Mouse (Mus musculus): ENCODE measurements around the gene Elp4. TPM values are rescaled to one million over a fixed set of nuclear protein-coding genes. Genes with fewer than 3 reads are reported as not detected.

Elp4 gene
- polyA plus RNA-seq, 1 experiment from 2014 or later = 40.4 TPM

DNA sequence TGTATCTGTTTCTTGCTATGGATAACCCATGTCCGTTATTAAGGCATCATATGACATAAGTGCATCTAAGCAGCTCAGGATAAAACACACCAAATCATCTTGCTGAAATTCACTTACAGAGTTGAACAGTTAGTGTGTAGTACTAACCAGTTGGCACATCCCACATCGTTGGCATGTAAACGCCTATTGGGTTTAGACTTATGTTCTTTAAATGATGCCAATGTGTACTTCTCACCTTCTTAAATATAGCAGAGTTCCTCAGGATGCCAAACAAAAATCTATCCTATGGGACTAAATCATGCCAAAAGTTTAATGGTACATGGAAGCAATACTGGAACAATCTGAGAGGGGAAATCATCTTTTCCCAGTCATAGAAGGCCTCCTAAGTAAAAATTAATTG, 173.7 kb downstream of the Elp4 start:
- Histone ChIP-seq H3K4me3 (ENCODE audit: low read depth, low read length) (no peak overlapping the region), H3K9me3 (ENCODE audit: control insufficient read depth, low read depth, low read length) (no peaks in the 10 kb centered on the region), H3K4me1 (ENCODE audit: control insufficient read depth, insufficient read depth, low read length) (no peaks in the 10 kb centered on the region), H3K27me3 (ENCODE audit: control insufficient read depth, insufficient read depth, low read length) (no peaks in the 10 kb centered on the region), H3K9ac (replicated peaks; ENCODE audit: low read depth, low read length) (no peak overlapping the region), H3K27ac (ENCODE audit: low read length) (no peak overlapping the region), H3K36me3 (ENCODE audit: control insufficient read depth, insufficient read depth, low read length) (no peaks in the 10 kb centered on the region), H3K4me2 (replicated peaks; ENCODE audit: low read depth, low read length) (no peak overlapping the region)
- WGBS = 90% methylated on average over 3 of the region's 3 CpGs
- no peak for ATAC-seq (ENCODE audit: insufficient number of reproducible peaks, insufficient read depth, low FRiP score, low read depth)

DNA sequence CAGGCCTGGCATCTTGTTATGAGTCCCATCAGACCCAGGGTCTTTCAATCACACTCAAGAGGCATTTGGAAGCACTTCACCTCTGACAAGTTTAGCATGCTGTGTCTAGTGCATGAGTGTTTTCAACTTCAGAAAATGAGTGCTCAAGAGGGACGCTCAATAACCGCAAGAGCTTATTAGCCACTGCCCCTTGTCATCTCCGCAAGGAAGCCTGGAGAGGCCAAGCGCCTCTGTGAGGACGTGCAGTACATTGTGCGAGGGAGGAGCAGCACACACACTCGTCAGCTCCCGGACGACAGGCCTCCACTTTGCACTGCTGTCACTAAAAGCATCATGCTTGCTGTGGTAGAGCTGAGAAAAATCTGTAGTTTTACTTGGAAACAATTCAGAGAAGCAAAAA, 177.7 kb downstream of the Elp4 start:
- Histone ChIP-seq H3K27me3 (ENCODE audit: control insufficient read depth, insufficient read depth, low read length) (no peaks in the 10 kb centered on the region), H3K36me3 (ENCODE audit: control insufficient read depth, insufficient read depth, low read length) (no peaks in the 10 kb centered on the region), H3K4me3 (ENCODE audit: low read depth, low read length) (no peak overlapping the region), H3K9me3 (ENCODE audit: control insufficient read depth, low read depth, low read length) (no peaks in the 10 kb centered on the region), H3K27ac (ENCODE audit: low read length) (no peak overlapping the region), H3K9ac (replicated peaks; ENCODE audit: low read depth, low read length) (no peak overlapping the region), H3K4me2 (replicated peaks; ENCODE audit: low read depth, low read length) (no peak overlapping the region), H3K4me1 (ENCODE audit: control insufficient read depth, insufficient read depth, low read length) (no peaks in the 10 kb centered on the region)
- ATAC-seq (ENCODE audit: insufficient number of reproducible peaks, insufficient read depth, low FRiP score, low read depth) = no peak
- WGBS = 72% methylated on average over 9 of the region's 9 CpGs

DNA sequence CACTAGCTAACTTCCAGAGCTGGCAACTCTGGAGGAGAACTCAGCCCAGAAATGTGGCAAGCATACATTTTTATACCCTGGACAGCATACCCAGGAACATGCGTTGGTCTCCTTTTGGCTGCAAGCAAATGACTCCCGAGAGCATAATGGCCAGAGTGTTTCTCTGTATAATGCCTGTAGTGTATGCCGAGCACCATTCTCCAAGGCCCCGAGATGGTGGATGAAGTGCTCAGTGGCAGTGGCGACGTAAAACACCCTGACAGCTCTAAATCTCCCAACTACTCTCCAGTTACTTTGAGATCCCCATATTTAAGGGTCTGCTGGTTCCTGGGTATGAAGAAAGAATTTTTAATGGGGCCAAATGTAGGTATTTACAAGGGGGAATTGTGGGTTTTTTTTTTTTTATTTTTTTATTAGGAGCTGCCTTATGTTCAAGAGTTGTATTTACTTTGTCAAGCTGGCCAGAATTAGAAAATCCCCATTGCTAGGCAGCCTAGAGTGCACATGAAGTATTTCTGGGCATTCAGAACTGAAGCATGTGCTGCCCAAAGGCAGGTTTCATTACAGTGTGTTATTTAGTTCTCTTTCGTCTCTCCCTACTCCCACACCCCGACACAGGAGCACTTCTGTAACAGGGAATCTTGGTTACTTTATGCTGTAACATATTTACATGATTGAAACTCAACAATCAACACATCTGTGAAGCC, 188.8 kb downstream of the Elp4 start:
- ATAC-seq (ENCODE audit: insufficient number of reproducible peaks, insufficient read depth, low FRiP score, low read depth) = no peak
- H3K27ac ChIP-seq (ENCODE audit: low read length) = no peak overlapping the region
- WGBS = 77% methylated on average over 8 of the region's 8 CpGs

DNA sequence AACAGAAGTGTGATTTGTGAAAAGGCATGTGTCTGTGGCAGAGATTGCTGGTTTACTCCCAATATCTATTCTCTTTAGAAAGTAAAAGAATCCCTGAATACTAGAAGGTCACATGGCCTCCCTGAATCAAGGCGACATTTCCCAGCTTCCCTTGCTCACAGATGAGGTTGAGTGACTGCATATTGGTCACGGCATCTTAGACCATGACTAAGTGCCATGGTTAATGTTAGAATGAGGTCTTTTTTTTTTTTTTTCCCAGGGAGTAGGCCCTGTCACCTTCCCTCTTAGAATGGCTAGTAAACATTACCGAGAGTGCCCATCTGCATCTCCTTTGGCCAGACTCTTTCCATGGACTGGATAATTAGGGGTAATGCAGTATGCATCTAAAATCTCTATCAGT, 193.9 kb downstream of the Elp4 start:
- no peaks in the 10 kb centered on the region for H3K9me3 ChIP-seq (ENCODE audit: control insufficient read depth, low read depth, low read length)
- no peaks in the 10 kb centered on the region for H3K4me1 ChIP-seq (ENCODE audit: control insufficient read depth, insufficient read depth, low read length)
- H3K27me3 ChIP-seq (ENCODE audit: control insufficient read depth, insufficient read depth, low read length) = no peaks in the 10 kb centered on the region
- no peak overlapping the region for H3K4me2 ChIP-seq (replicated peaks; ENCODE audit: low read depth, low read length)
- no peak overlapping the region for H3K9ac ChIP-seq (replicated peaks; ENCODE audit: low read depth, low read length)
- ATAC-seq (ENCODE audit: insufficient number of reproducible peaks, insufficient read depth, low FRiP score, low read depth) = no peak
- WGBS = 93% methylated on average over 3 of the region's 3 CpGs
- H3K36me3 ChIP-seq (ENCODE audit: control insufficient read depth, insufficient read depth, low read length) = no peaks in the 10 kb centered on the region
- H3K27ac ChIP-seq (ENCODE audit: low read length) = no peak overlapping the region
- no peak overlapping the region for H3K4me3 ChIP-seq (ENCODE audit: low read depth, low read length)

More for the DNA sequence above, 188.8 kb downstream of the Elp4 start:
- Histone ChIP-seq H3K36me3 (ENCODE audit: control insufficient read depth, insufficient read depth, low read length) (no peaks in the 10 kb centered on the region), H3K9ac (replicated peaks; ENCODE audit: low read depth, low read length) (no peak overlapping the region), H3K9me3 (ENCODE audit: control insufficient read depth, low read depth, low read length) (no peaks in the 10 kb centered on the region), H3K4me1 (ENCODE audit: control insufficient read depth, insufficient read depth, low read length) (no peaks in the 10 kb centered on the region), H3K4me3 (ENCODE audit: low read depth, low read length) (no peak overlapping the region), H3K27me3 (ENCODE audit: control insufficient read depth, insufficient read depth, low read length) (no peaks in the 10 kb centered on the region), H3K4me2 (replicated peaks; ENCODE audit: low read depth, low read length) (no peak overlapping the region)

DNA sequence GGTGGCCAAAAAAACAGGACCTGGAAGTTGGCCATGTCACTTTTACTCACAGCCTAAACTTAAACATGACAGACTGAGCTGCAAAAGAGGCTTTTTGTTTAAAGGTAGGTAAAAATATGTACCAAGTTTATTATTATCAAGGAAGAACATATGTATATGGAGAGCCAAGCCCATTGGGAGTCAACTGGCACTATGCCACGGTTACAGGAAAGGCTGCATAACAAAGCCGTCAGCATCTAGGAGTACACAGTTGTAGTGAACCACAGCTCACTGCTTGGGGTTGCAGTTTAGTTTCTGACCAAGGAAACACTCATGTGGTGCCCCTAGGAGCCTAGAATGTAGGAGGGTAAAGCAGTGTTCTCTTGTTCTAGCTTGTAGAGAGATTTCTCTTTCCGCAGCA, 195.2 kb downstream of the Elp4 start:
- H3K9me3 ChIP-seq (ENCODE audit: control insufficient read depth, low read depth, low read length) = no peaks in the 10 kb centered on the region
- no peak overlapping the region for H3K4me3 ChIP-seq (ENCODE audit: low read depth, low read length)
- no peak overlapping the region for H3K9ac ChIP-seq (replicated peaks; ENCODE audit: low read depth, low read length)
- no peak overlapping the region for H3K27ac ChIP-seq (ENCODE audit: low read length)
- H3K4me1 ChIP-seq (ENCODE audit: control insufficient read depth, insufficient read depth, low read length) = no peaks in the 10 kb centered on the region
- no peak for ATAC-seq (ENCODE audit: insufficient number of reproducible peaks, insufficient read depth, low FRiP score, low read depth)
- WGBS = 91% methylated on average over 3 of the region's 3 CpGs
- H3K4me2 ChIP-seq (replicated peaks; ENCODE audit: low read depth, low read length) = no peak overlapping the region
- H3K27me3 ChIP-seq (ENCODE audit: control insufficient read depth, insufficient read depth, low read length) = no peaks in the 10 kb centered on the region
- H3K36me3 ChIP-seq (ENCODE audit: control insufficient read depth, insufficient read depth, low read length) = no peaks in the 10 kb centered on the region

DNA sequence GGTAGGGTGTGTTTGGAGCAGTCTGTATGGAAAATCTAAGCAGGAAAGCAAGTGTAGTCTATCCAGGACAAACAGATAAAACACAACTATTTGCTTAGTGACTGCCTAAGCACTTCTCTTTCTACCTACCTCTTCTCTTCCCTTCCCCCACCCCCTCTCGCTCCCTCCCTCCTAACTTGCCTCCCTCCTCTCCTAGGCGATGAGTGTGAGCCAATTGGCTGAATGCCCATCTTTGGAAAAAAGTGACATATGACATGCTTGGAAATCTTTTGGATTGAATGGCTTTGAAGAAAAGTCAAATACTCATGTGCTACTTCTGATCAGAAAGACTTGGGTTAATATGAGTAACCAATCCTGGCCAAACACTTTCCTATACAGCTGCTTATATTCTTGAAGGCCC, 199.0 kb downstream of the Elp4 start:
- no peaks in the 10 kb centered on the region for H3K9me3 ChIP-seq (ENCODE audit: control insufficient read depth, low read depth, low read length)
- H3K4me2 ChIP-seq (replicated peaks; ENCODE audit: low read depth, low read length) = no peak overlapping the region
- no peaks in the 10 kb centered on the region for H3K36me3 ChIP-seq (ENCODE audit: control insufficient read depth, insufficient read depth, low read length)
- H3K27me3 ChIP-seq (ENCODE audit: control insufficient read depth, insufficient read depth, low read length) = no peaks in the 10 kb centered on the region
- no peak overlapping the region for H3K9ac ChIP-seq (replicated peaks; ENCODE audit: low read depth, low read length)
- no peak overlapping the region for H3K4me3 ChIP-seq (ENCODE audit: low read depth, low read length)
- WGBS = 52% methylated on average over 2 of the region's 2 CpGs
- no peak for ATAC-seq (ENCODE audit: insufficient number of reproducible peaks, insufficient read depth, low FRiP score, low read depth)
- H3K27ac ChIP-seq (ENCODE audit: low read length) = no peak overlapping the region
- no peaks in the 10 kb centered on the region for H3K4me1 ChIP-seq (ENCODE audit: control insufficient read depth, insufficient read depth, low read length)

DNA sequence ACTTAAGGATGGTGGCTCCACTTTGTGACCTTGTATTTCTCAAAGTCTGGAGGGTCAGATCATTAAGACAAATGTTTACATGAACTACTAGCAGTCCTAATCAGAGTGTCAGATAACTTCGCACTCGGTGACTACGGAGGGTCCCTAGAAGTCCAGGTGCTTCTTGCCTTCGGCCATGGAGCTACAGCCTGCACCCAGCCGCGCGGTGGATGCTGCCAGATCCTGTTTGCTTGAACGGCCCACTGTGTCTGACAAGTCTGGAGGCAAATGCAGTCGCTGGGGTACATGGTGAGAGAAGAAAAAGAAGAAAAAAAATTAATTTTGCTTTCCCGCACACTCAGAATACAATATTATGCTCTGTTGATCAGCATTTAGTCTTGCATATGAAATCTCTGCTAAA, 201.8 kb downstream of the Elp4 start:
- Histone ChIP-seq H3K4me1 (ENCODE audit: control insufficient read depth, insufficient read depth, low read length) (no peaks in the 10 kb centered on the region), H3K9ac (replicated peaks; ENCODE audit: low read depth, low read length) (no peak overlapping the region), H3K27me3 (ENCODE audit: control insufficient read depth, insufficient read depth, low read length) (no peaks in the 10 kb centered on the region), H3K4me2 (replicated peaks; ENCODE audit: low read depth, low read length) (no peak overlapping the region), H3K9me3 (ENCODE audit: control insufficient read depth, low read depth, low read length) (no peaks in the 10 kb centered on the region), H3K4me3 (ENCODE audit: low read depth, low read length) (no peak overlapping the region), H3K36me3 (ENCODE audit: control insufficient read depth, insufficient read depth, low read length) (no peaks in the 10 kb centered on the region), H3K27ac (ENCODE audit: low read length) (no peak overlapping the region)
- 55% methylated on average over 10 of the region's 10 CpGs for WGBS
- no peak for ATAC-seq (ENCODE audit: insufficient number of reproducible peaks, insufficient read depth, low FRiP score, low read depth)

DNA sequence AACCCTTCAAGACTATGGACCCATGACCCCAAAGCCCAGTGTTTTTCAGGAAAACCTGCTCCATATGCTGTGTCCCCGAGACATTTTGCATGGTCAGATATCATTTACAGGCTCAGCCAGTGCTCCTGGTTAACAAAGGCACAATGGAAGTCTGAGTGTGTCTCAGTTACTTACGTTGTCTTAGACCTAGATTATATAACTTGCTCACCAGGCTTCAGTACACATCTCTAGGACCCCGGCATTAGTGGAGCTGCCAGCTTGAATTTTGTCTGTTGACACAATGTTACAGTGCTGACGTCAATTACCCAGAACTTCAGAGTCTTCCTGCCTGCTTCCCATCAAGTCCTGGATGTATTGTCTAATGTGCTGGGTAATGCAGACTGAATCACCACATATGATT, 202.6 kb downstream of the Elp4 start:
- Histone ChIP-seq H3K4me2 (replicated peaks; ENCODE audit: low read depth, low read length) (no peak overlapping the region), H3K4me3 (ENCODE audit: low read depth, low read length) (no peak overlapping the region), H3K27me3 (ENCODE audit: control insufficient read depth, insufficient read depth, low read length) (no peaks in the 10 kb centered on the region), H3K9me3 (ENCODE audit: control insufficient read depth, low read depth, low read length) (no peaks in the 10 kb centered on the region), H3K9ac (replicated peaks; ENCODE audit: low read depth, low read length) (no peak overlapping the region), H3K36me3 (ENCODE audit: control insufficient read depth, insufficient read depth, low read length) (no peaks in the 10 kb centered on the region), H3K27ac (ENCODE audit: low read length) (no peak overlapping the region), H3K4me1 (ENCODE audit: control insufficient read depth, insufficient read depth, low read length) (no peaks in the 10 kb centered on the region)
- WGBS = 51% methylated on average over 4 of the region's 4 CpGs
- ATAC-seq (ENCODE audit: insufficient number of reproducible peaks, insufficient read depth, low FRiP score, low read depth) = no peak

DNA sequence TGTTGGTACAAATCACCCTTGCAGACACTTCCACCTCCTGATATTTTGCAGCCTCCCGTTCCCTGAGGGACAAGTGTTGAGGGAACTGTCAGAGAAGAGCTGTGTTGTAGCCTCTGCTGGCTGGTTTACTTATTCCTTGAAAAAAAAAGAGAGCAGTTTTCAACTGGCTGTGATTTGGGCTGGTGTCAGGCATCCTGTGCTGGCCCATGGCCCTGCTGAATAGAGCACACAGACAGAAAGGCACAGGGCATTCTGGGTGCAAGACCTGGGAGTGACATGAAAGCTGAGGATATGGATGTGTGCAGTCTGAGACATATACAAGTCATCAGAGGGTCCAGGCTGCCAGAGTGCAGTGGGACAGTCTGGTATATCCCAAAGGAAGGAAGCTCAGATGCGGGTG, 205.7 kb downstream of the Elp4 start:
- Histone ChIP-seq H3K36me3 (ENCODE audit: control insufficient read depth, insufficient read depth, low read length) (no peaks in the 10 kb centered on the region), H3K27ac (ENCODE audit: low read length) (no peak overlapping the region), H3K4me1 (ENCODE audit: control insufficient read depth, insufficient read depth, low read length) (no peaks in the 10 kb centered on the region), H3K9me3 (ENCODE audit: control insufficient read depth, low read depth, low read length) (no peaks in the 10 kb centered on the region), H3K4me2 (replicated peaks; ENCODE audit: low read depth, low read length) (no peak overlapping the region), H3K4me3 (ENCODE audit: low read depth, low read length) (no peak overlapping the region), H3K9ac (replicated peaks; ENCODE audit: low read depth, low read length) (no peak overlapping the region), H3K27me3 (ENCODE audit: control insufficient read depth, insufficient read depth, low read length) (no peaks in the 10 kb centered on the region)
- no peak for ATAC-seq (ENCODE audit: insufficient number of reproducible peaks, insufficient read depth, low FRiP score, low read depth)
- 79% methylated on average over 2 of the region's 2 CpGs for WGBS
